Mouse (Mus musculus) C2C12 (cell line): ENCODE results near the gene Atp13a2.

Experiments
- CEBPB ChIP-seq: IDR thresholded peaks from one replicate; pipeline ENCODE4 v1.6.1; 2011; ENCODE audit warnings: low read depth, mild to moderate bottlenecking, control low read depth, moderate library complexity
- CTCF ChIP-seq: IDR thresholded peaks from one replicate; pipeline ENCODE4 v1.5.1; 2011; ENCODE audit not compliant: control insufficient read depth, insufficient read depth, insufficient read length

GRCm38 (mm10) chr4:141030541-141031206 lies 44.0 kb downstream of the Atp13a2 start:
- TF ChIP-seq CEBPB: no peak
- TF ChIP-seq CTCF: no peak
